Mouse (Mus musculus) thymus, postnatal 25 days (tissue): ENCODE measurements at regions not wholly inside any gene's neighbourhood (a gene's known extent, or its start where the extent isn't known, plus 50 kb on each side); places are given as distances from the start of the nearest gene placed in this dataset.
A peak's percentile ranks its signal among the peaks of the same experiment; 100 is the strongest.
"Not testable (repeated sequence)": the region's sequence is repeated elsewhere in the genome, so short reads cannot be mapped to it uniquely, and the experiment has no call there.

Experiments
- DNase-seq: peaks from one replicate; pipeline ENCODE4 v3.0.0; 2022

DNA sequence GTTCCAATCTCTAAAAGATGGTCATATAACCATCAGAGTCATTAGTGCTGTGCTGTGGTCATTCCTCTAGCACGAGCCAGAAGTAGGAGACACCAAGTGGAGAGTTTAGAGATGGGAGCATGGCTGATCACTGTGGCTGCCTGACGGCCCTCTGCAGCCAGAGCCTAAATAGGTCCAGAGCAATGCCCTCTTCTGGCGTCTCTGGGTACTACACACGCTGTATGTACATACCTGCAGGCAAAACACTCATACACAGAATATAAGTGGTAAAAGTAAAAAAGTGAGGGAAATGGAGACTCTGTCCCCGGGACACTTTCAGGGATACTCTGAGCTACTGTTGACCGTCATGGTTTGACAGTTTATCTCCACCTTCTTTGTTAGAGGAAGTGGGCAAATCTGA lies 91.4 kb downstream of the Gm21738 start:
- DNase-seq, result no peak

- DNase-seq, result no peak
These were observed 107.1 kb downstream of the Gm21738 start for GRCm38 (mm10) chr14:19311614-19312013.

- not testable (repeated sequence) for DNase-seq
These were observed 115.9 kb downstream of the Gm21738 start for GRCm38 (mm10) chr14:19302859-19303258.

GRCm38 (mm10) chr14:19279096-19279495 lies 139.6 kb downstream of the Gm21738 start:
- DNase-seq, result no peak

DNA sequence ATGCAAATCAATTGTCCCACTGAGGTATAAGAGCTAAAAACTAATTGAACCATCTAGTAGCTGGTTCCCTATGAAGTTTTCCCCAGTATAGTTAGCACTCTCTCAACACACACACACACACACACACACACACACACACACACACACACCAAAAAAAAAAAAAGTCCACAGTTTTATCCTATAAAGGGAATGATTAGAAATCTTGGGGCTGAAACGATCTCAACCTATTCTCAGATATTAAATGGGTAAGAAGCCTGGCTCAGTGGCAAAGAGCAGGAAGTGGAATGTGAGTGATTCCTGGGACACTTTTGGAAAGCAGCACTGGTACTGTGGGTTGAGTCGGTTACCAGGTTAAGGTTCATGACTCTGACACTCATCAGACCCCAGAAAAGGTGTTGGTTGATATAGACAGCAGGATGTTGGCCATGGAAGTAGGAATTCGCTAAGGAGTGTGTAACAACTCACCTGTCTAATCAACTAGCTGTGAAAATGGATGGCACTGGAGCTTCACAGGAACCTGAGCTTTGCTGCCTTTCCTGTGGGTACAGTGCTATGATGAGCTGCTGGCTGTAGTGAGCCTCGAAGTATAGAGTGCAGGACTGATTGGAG lies 140.8 kb downstream of the Gm21738 start:
- DNase-seq, result peak; percentile 27
